Mouse (Mus musculus): ENCODE results near the gene Isy1. TPM values are rescaled to one million over a fixed set of nuclear protein-coding genes. Genes with fewer than 3 reads are reported as not detected.

The Isy1 gene
- total and polyA plus RNA-seq, 2 experiments from 2014 or later, result 16.7 to 40.5 TPM

DNA sequence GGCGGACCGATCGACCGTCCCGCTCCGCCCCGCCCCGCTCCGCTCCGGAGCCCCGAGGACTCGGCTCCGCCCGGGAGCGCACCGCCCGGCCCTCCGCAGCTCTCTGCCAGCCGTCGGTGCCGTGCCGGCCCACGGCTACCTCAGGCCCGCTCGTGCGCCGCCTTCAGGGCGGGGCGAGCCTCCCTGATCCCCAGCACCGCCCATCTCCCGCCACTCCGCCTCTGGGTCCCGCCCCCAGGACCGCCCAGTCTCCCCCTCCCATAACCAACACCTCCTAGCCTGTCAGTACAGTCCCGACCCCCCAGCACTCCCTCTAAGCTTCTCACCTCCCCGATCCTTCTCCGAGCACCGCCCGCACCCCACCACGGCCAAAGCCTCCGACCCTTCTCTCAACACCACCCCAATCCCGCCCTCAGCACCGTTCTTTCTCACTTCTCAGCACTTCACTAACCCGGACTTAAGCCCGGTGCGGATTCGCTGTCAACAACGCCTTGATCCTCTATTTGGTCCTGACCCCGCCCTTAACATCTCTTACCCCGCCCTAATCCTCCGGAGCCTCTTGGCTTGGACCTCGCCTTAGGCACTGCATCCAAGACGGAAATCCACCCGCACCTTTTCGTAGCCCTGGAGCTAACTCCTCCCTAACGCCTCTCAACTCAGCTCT is 26.8 kb downstream of the Isy1 start, which contains the start of gene Rab43:
Rab43 (minus strand) TSS at position 490 of the 664 bp plus-strand sequence.
- WGBS, result under 1% methylated on average over 53 of the region's 56 CpGs

DNA sequence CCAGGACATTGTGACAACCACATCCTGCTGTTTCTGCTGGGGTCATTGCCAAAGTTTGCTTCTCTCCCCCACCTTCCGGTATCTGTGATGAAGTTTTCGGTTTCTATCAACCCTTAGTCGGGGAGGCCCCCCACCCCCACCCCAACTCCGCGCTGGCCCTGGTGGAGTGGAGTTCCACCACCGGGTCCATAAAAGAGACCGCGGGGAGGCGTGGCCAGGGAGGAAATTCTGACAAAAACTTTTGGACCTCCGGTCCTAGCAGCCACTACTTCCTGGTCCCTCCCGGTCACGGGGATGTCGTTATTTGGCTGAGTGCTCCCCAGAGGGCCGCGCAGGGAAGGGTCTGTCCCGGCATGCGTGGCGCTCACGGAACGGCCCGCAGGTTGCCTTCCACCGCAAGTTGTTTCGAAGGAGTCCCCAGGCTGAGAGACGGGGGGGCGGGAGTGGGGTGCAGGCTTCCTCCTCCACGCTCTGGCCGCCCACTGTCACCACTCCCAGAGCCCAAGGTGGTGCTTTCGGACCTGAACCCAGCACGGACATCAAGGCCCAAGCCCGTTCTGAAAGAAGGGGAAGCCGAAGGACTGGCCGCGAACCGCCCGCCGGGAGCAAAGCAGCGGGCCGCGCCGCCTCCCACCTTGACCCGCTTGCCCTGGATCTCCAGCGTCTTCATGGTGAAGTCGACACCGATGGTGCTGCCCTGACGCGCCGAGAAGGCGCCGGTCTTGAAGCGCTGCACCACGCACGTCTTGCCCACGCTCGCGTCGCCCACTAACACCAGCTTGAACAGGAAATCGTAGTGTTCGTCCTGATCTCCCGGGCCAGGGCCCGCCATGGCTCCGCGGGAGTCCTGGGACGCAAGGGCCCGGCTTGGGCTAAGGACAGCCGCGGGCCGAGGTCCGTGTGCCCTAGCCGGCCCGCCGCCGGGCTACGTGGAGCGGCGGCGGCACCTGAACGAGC is 27.6 kb downstream of the Isy1 start:
- DNase-seq (ENCODE audit: low spot score), result peak; percentile 58
- peak overlapping the region; percentile 94 for H3K4me2 ChIP-seq (ENCODE audit: low read depth, low read length)
- peaks cover 11% of the 10 kb centered on the region; the same call in 1 of the 2 replicates for H3K36me3 ChIP-seq (replicated peaks; ENCODE audit: control insufficient read depth, insufficient read depth, low read length)
- peaks cover 19% of the 10 kb centered on the region for H3K4me1 ChIP-seq (ENCODE audit: control insufficient read depth, insufficient read depth)
- H3K27ac ChIP-seq (ENCODE audit: low read depth), result peak overlapping the region; percentile 89
- no peaks in the 10 kb centered on the region for H3K9me3 ChIP-seq (replicated peaks; ENCODE audit: control insufficient read depth, low read length)
- H3K27me3 ChIP-seq (ENCODE audit: control insufficient read depth, insufficient read depth, low read length), result no peaks in the 10 kb centered on the region
- H3K4me3 ChIP-seq (ENCODE audit: low read depth, low read length), result peak overlapping the region; percentile 75
- peak; percentile 57 for ATAC-seq (ENCODE audit: insufficient read depth, low read depth)
- H3K9ac ChIP-seq (replicated peaks; ENCODE audit: low read depth, low read length), result peak overlapping the region; percentile 81
- under 1% methylated on average over 73 of the region's 77 CpGs for WGBS
- TF ChIP-seq EP300 (IDR thresholded peaks at IDR 0.05; ENCODE audit: low read depth), result no peak
- TF ChIP-seq CTCF (IDR thresholded peaks at IDR 0.05; ENCODE audit: low read depth), result no peak

More for the DNA sequence above, 26.8 kb downstream of the Isy1 start, which contains the start of gene Rab43:
- Histone ChIP-seq H3K4me1 (ENCODE audit: control insufficient read depth, insufficient read depth) (peaks cover 18% of the 10 kb centered on the region), H3K27ac (ENCODE audit: low read depth) (peak within 1 kb of the TSS; percentile 89), H3K4me2 (ENCODE audit: low read depth, low read length) (peak within 1 kb of the TSS; percentile 94), H3K27me3 (ENCODE audit: control insufficient read depth, insufficient read depth, low read length) (no peaks in the 10 kb centered on the region), H3K36me3 (replicated peaks; ENCODE audit: control insufficient read depth, insufficient read depth, low read length) (peaks cover 18% of the 10 kb centered on the region), H3K9me3 (replicated peaks; ENCODE audit: control insufficient read depth, low read length) (no peaks in the 10 kb centered on the region), H3K4me3 (ENCODE audit: low read depth, low read length) (peak within 1 kb of the TSS; percentile 75), H3K9ac (replicated peaks; ENCODE audit: low read depth, low read length) (peak within 1 kb of the TSS; percentile 81)
- DNase-seq (ENCODE audit: low spot score) (peak; percentile 82), ATAC-seq (ENCODE audit: insufficient read depth, low read depth) (peak; percentile 97)
- peak; percentile 30; the same call in 1 of the 2 replicates for TF ChIP-seq EP300 (IDR thresholded peaks at IDR 0.05; ENCODE audit: low read depth)
- peak; percentile 25; the same call in 1 of the 2 replicates for TF ChIP-seq CTCF (IDR thresholded peaks at IDR 0.05; ENCODE audit: low read depth)

DNA sequence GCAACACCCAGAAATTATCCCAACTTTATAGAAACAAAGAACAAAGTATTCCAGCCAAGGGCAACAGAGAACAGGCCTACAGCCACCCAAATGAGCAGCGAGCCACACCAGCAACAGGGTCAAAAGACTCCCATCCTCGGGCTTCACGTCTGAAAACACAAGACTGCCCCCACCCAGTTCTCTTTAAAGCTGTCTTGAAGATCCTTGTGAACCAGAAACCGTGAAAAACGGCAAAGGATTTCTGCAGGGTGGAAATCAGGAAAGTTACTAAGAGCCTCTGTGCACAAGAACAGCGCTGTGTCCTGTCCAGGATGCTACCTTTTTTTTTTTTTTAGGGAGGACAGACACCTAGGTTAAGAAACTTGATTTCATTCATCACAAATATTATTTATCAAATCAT is 28.3 kb downstream of the Isy1 start:
- H3K27me3 ChIP-seq (ENCODE audit: control insufficient read depth, insufficient read depth, low read length), result no peaks in the 10 kb centered on the region
- 0 out of 2 replicates have a peak, but pooled peaks cover 7% of the 10 kb centered on the region for H3K36me3 ChIP-seq (replicated peaks; ENCODE audit: control insufficient read depth, insufficient read depth, low read length)
- H3K9me3 ChIP-seq (replicated peaks; ENCODE audit: control insufficient read depth, low read length), result no peaks in the 10 kb centered on the region
- ATAC-seq (ENCODE audit: insufficient read depth, low read depth), result no peak
- H3K4me1 ChIP-seq (ENCODE audit: control insufficient read depth, insufficient read depth), result peaks cover 19% of the 10 kb centered on the region
- H3K4me3 ChIP-seq (ENCODE audit: low read depth, low read length), result peak overlapping the region; percentile 75
- H3K4me2 ChIP-seq (ENCODE audit: low read depth, low read length), result peak overlapping the region; percentile 94
- peak overlapping the region; percentile 89 for H3K27ac ChIP-seq (ENCODE audit: low read depth)
- TF ChIP-seq CTCF (IDR thresholded peaks at IDR 0.05; ENCODE audit: low read depth), result no peak
- no peak for TF ChIP-seq EP300 (IDR thresholded peaks at IDR 0.05; ENCODE audit: low read depth)
- DNase-seq (ENCODE audit: low spot score), result no peak
- 0 out of 2 replicates have a peak overlapping the region, but pooled peaks have one; percentile 81 for H3K9ac ChIP-seq (replicated peaks; ENCODE audit: low read depth, low read length)
- 36% methylated on average over 6 of the region's 6 CpGs for WGBS

DNA sequence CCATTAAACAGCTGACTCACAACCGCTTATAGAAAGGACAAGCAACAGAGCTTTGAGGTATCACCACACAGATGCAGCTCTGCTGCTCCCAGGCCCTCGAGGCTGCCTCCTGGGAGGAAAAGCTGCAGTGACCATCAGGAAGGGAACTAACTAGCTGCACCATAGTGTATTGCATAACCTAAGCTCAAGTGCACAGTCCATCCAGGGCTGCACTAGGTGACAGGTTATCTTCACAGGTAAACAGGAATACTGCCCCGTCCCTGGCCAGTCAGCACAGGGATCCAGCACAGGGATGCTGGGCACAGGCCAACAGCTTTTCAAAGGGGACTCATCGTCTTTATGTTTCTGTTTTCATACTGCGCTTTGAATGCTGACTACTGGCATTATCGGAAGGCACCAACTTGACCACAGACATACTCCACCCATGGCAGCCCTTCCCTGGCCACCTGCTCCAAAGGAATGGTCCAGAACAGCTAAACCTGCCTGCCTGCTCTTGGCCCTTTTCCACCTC is 28.9 kb downstream of the Isy1 start:
- H3K4me3 ChIP-seq (ENCODE audit: low read depth, low read length), result peak overlapping the region; percentile 75; the same call in 1 of the 2 replicates
- peaks cover 19% of the 10 kb centered on the region for H3K4me1 ChIP-seq (ENCODE audit: control insufficient read depth, insufficient read depth)
- H3K9ac ChIP-seq (replicated peaks; ENCODE audit: low read depth, low read length), result no peak overlapping the region
- peak overlapping the region; percentile 28 for H3K27ac ChIP-seq (ENCODE audit: low read depth)
- DNase-seq (ENCODE audit: low spot score) (no peak), ATAC-seq (ENCODE audit: insufficient read depth, low read depth) (no peak)
- H3K4me2 ChIP-seq (ENCODE audit: low read depth, low read length), result peak overlapping the region; percentile 94
- no peaks in the 10 kb centered on the region for H3K27me3 ChIP-seq (ENCODE audit: control insufficient read depth, insufficient read depth, low read length)
- 75% methylated on average over 6 of the region's 6 CpGs for WGBS
- H3K36me3 ChIP-seq (replicated peaks; ENCODE audit: control insufficient read depth, insufficient read depth, low read length), result 0 out of 2 replicates have a peak, but pooled peaks cover 7% of the 10 kb centered on the region
- TF ChIP-seq CTCF (IDR thresholded peaks at IDR 0.05; ENCODE audit: low read depth) (no peak), EP300 (IDR thresholded peaks at IDR 0.05; ENCODE audit: low read depth) (no peak)
- no peaks in the 10 kb centered on the region for H3K9me3 ChIP-seq (replicated peaks; ENCODE audit: control insufficient read depth, low read length)

DNA sequence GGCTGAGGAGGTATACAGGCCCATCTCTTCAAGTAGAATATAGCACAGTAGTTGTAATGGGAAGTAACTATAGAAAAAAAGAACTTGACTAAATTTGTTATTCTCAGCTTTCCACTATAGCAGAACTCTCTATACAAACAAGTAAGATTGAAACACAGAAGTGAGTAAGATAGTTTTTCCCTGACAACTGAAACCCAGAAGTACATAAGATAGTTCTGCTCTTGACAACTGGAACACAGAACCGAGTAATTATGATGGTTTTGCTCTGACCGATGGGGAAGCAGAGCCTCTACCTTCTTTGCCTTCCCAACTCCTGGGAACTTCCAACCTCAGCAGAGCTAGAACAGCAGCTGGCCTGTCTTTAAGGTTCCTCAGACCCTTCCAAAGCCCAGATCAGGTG is 29.5 kb downstream of the Isy1 start:
- WGBS, result 81% methylated on average over 2 of the region's 2 CpGs
- DNase-seq (ENCODE audit: low spot score), result no peak

More for the DNA sequence above, 29.5 kb downstream of the Isy1 start:
- no peak for ATAC-seq (ENCODE audit: insufficient read depth, low read depth)
- no peaks in the 10 kb centered on the region for H3K9me3 ChIP-seq (replicated peaks; ENCODE audit: control insufficient read depth, low read length)
- no peaks in the 10 kb centered on the region for H3K27me3 ChIP-seq (ENCODE audit: control insufficient read depth, insufficient read depth, low read length)
- TF ChIP-seq CTCF (IDR thresholded peaks at IDR 0.05; ENCODE audit: low read depth), result no peak
- TF ChIP-seq EP300 (IDR thresholded peaks at IDR 0.05; ENCODE audit: low read depth), result no peak
- 0 out of 2 replicates have a peak overlapping the region, but pooled peaks have one; percentile 94 for H3K4me2 ChIP-seq (ENCODE audit: low read depth, low read length)
- no peak overlapping the region for H3K9ac ChIP-seq (replicated peaks; ENCODE audit: low read depth, low read length)
- H3K4me1 ChIP-seq (ENCODE audit: control insufficient read depth, insufficient read depth), result peaks cover 19% of the 10 kb centered on the region
- H3K4me3 ChIP-seq (ENCODE audit: low read depth, low read length), result 0 out of 2 replicates have a peak overlapping the region, but pooled peaks have one; percentile 75
- 0 out of 2 replicates have a peak, but pooled peaks cover 7% of the 10 kb centered on the region for H3K36me3 ChIP-seq (replicated peaks; ENCODE audit: control insufficient read depth, insufficient read depth, low read length)
- H3K27ac ChIP-seq (ENCODE audit: low read depth), result no peak overlapping the region

Measured in heart, postnatal 0 days (tissue).